Mouse (Mus musculus) limb, embryonic 15.5 days (tissue): ENCODE measurements around the gene Vmn1r125. TPM values are rescaled to one million over a fixed set of nuclear protein-coding genes. Genes with fewer than 3 reads are reported as not detected.
"Not testable (repeated sequence)": the region's sequence is repeated elsewhere in the genome, so short reads cannot be mapped to it uniquely, and the experiment has no call there.

Source experiments
- ATAC-seq: fragments of 200-750 bp; cut with Nextera tagmentation; 2 replicates; pipeline ENCODE4 v1.8.0; 2017; ENCODE audit warnings: low read depth, moderate TSS enrichment; ENCODE audit not compliant: insufficient number of reproducible peaks, low FRiP score, low TSS enrichment
- H3K27ac ChIP-seq: fragments of 300-500 bp; sonication (generic); 2 replicates; pipeline ENCODE4 v1.5.1; 2015; ENCODE audit warnings: moderate library complexity, mild to moderate bottlenecking, inconsistent platforms
- H3K27me3 ChIP-seq: fragments of 300-500 bp; sonication (generic); 2 replicates; pipeline ENCODE4 v1.6.1; 2015; ENCODE audit warnings: inconsistent platforms
- H3K36me3 ChIP-seq: fragments of 300-500 bp; sonication (generic); 2 replicates; pipeline ENCODE4 v1.6.1; 2015; ENCODE audit warnings: inconsistent platforms
- H3K4me1 ChIP-seq: fragments of 300-500 bp; sonication (generic); 2 replicates; pipeline ENCODE4 v1.6.1; 2015; ENCODE audit warnings: inconsistent platforms
- H3K4me2 ChIP-seq: fragments of 300-500 bp; sonication (generic); 2 replicates; pipeline ENCODE4 v1.6.1; 2015; ENCODE audit warnings: mild to moderate bottlenecking, inconsistent platforms
- H3K4me3 ChIP-seq: fragments of 300-500 bp; sonication (generic); 2 replicates; pipeline ENCODE4 v1.5.1; 2015; ENCODE audit warnings: mild to moderate bottlenecking, inconsistent platforms
- H3K9ac ChIP-seq: fragments of 300-500 bp; sonication (generic); 2 replicates; pipeline ENCODE4 v1.6.1; 2015; ENCODE audit warnings: inconsistent platforms
- H3K9me3 ChIP-seq: fragments of 300-500 bp; sonication (generic); 2 replicates; pipeline ENCODE4 v1.6.1; 2016; ENCODE audit warnings: inconsistent platforms
- WGBS: fragments of 180-500 bp; shearing (Covaris S2); methylation state at CpG from one replicate; pipeline ENCODE4 v1.1.7; 2015; 5-methylcytosine and 5-hydroxymethylcytosine counted together
- polyA plus RNA-seq: library from polyadenylated mRNA; unstranded; fragments of >200 nt; fragmentation: Nextera tagmentation; extraction: Ambion mirVana; gene quantifications from 2 replicates; pipeline ENCODE4 v1.2.1, GENCODE M21; 2015

Vmn1r125 gene
- polyA plus RNA-seq, result not detected in 2 replicates

GRCm38 (mm10) chr7:21271879-21272278 is at the start of gene Vmn1r125:
Vmn1r125 (plus strand) TSS chr7:21272179.
- not testable (repeated sequence) for H3K4me2 ChIP-seq, H3K4me1 ChIP-seq, H3K36me3 ChIP-seq, H3K9me3 ChIP-seq, H3K27ac ChIP-seq, H3K9ac ChIP-seq, ATAC-seq, H3K4me3 ChIP-seq, H3K27me3 ChIP-seq
- WGBS, result 67% methylated on average over 3 of the region's 3 CpGs

- H3K4me3 ChIP-seq, H3K36me3 ChIP-seq, ATAC-seq, H3K4me2 ChIP-seq, H3K4me1 ChIP-seq, H3K9me3 ChIP-seq, H3K9ac ChIP-seq, H3K27ac ChIP-seq, H3K27me3 ChIP-seq: not testable (repeated sequence)
- WGBS, result 73% methylated on average over 4 of the region's 4 CpGs
These were observed 11.5 kb upstream of the Vmn1r125 start, which contains the start of gene Vmn1r124 for GRCm38 (mm10) chr7:21260517-21260916. Vmn1r124 (minus strand) TSS chr7:21260617.

- no CpG with 5 or more reads among the region's 5 CpGs for WGBS
- not testable (repeated sequence) for ATAC-seq, H3K4me3 ChIP-seq, H3K4me2 ChIP-seq, H3K4me1 ChIP-seq, H3K9me3 ChIP-seq, H3K36me3 ChIP-seq, H3K27me3 ChIP-seq, H3K27ac ChIP-seq, H3K9ac ChIP-seq
These were observed 29.4 kb downstream of the Vmn1r125 start, which contains the start of gene Vmn1r126 for GRCm38 (mm10) chr7:21301367-21301766. Vmn1r126 (minus strand) TSS chr7:21301467.

- H3K4me3 ChIP-seq, H3K4me2 ChIP-seq, H3K27ac ChIP-seq, H3K27me3 ChIP-seq, H3K9ac ChIP-seq, ATAC-seq, H3K9me3 ChIP-seq, H3K4me1 ChIP-seq, H3K36me3 ChIP-seq: not testable (repeated sequence)
- WGBS, result no CpG with 5 or more reads among the region's 3 CpGs
These were observed 47.8 kb downstream of the Vmn1r125 start, which contains the start of gene Vmn1r127 for GRCm38 (mm10) chr7:21319761-21320160. Vmn1r127 (minus strand) TSS chr7:21319861.

Other genes starting within 250 kb of the Vmn1r125 start
- not detected in 2 replicates for gene Vmn1r120, start 218.4 kb upstream of the Vmn1r125 start, polyA plus RNA-seq
- gene Vmn1r121, start 173.7 kb upstream of the Vmn1r125 start, polyA plus RNA-seq, result not detected in 2 replicates
- not detected in 2 replicates for gene Vmn1r122, start 138.1 kb upstream of the Vmn1r125 start, polyA plus RNA-seq
- gene Vmn1r123, start 110.0 kb upstream of the Vmn1r125 start, polyA plus RNA-seq, result not detected in 2 replicates
- gene Gm5157, start 81.8 kb upstream of the Vmn1r125 start, polyA plus RNA-seq, result not detected in 2 replicates
- gene Vmn1r124, start 11.6 kb upstream of the Vmn1r125 start, polyA plus RNA-seq, result not detected in 2 replicates
- gene Vmn1r126, start 29.3 kb downstream of the Vmn1r125 start, polyA plus RNA-seq, result not detected in 2 replicates
- gene Vmn1r127, start 47.7 kb downstream of the Vmn1r125 start, polyA plus RNA-seq, result not detected in 2 replicates
- gene Vmn1r128, start 77.2 kb downstream of the Vmn1r125 start, polyA plus RNA-seq, result not detected in 2 replicates
- gene Vmn1r129, start 89.1 kb downstream of the Vmn1r125 start, polyA plus RNA-seq, result not detected in 2 replicates
- gene Gm6882, start 160.6 kb downstream of the Vmn1r125 start, polyA plus RNA-seq, result not detected in 2 replicates
- gene Vmn1r130, start 239.6 kb downstream of the Vmn1r125 start, polyA plus RNA-seq, result not detected in 2 replicates